Mouse (Mus musculus) MEL (cell line): ENCODE measurements around the gene Phf7. TPM values are rescaled to one million over a fixed set of nuclear protein-coding genes. Genes with fewer than 3 reads are reported as not detected.

Experiments
- DNase-seq: peaks from one replicate; pipeline ENCODE4 v3.0.0; 2011; ENCODE audit warnings: low read depth, low spot score
- H3K27ac ChIP-seq: 2 replicates; pipeline ENCODE4 v1.5.1; 2012; ENCODE audit warnings: low read depth, mild to moderate bottlenecking, control low read depth, low read length, moderate library complexity; ENCODE audit not compliant: control insufficient read depth
- H3K27me3 ChIP-seq, 2 experiments: fragments of 150-350 bp in 1 of 2; sonication (generic) in 1 of 2; 2 replicates each; pipeline ENCODE4 v1.6.1; 2012; ENCODE audit warnings: low read length in 2 of 2, mild to moderate bottlenecking in 2 of 2, improper control_type of control experiment in 1 of 2, moderate library complexity in 1 of 2; ENCODE audit not compliant: insufficient read depth in 2 of 2, control insufficient read depth in 1 of 2
- H3K36me3 ChIP-seq, 2 experiments: 2 replicates each; pipeline ENCODE4 v1.6.1; 2012 to 2014; ENCODE audit warnings: low read length in 2 of 2, improper control_type of control experiment in 1 of 2, inconsistent platforms in 1 of 2, mild to moderate bottlenecking in 1 of 2; ENCODE audit not compliant: insufficient read depth in 2 of 2, control insufficient read depth in 1 of 2
- H3K4me1 ChIP-seq, 2 experiments: fragments of 150-350 bp in 1 of 2; sonication (generic) in 1 of 2; 2 replicates each; pipeline ENCODE4 v1.6.1; 2012; ENCODE audit warnings: low read length in 2 of 2, improper control_type of control experiment in 1 of 2, mild to moderate bottlenecking in 1 of 2; ENCODE audit not compliant: insufficient read depth in 2 of 2, control insufficient read depth in 1 of 2
- H3K4me3 ChIP-seq, 2 experiments: fragments of 150-350 bp in 1 of 2; sonication (generic) in 1 of 2; 2 replicates each; pipeline ENCODE4 v1.5.1; 2012; ENCODE audit warnings: low read depth in 2 of 2, low read length in 2 of 2, mild to moderate bottlenecking in 2 of 2, moderate library complexity in 2 of 2, control low read depth in 1 of 2, improper control_type of control experiment in 1 of 2; ENCODE audit not compliant: control insufficient read depth in 1 of 2, insufficient read depth in 1 of 2
- H3K79me2 ChIP-seq: 2 replicates; pipeline ENCODE4 v1.6.1; 2012; ENCODE audit warnings: mild to moderate bottlenecking, low read length, moderate library complexity; ENCODE audit not compliant: control insufficient read depth, poor library complexity, insufficient read depth
- H3K9ac ChIP-seq: 2 replicates; pipeline ENCODE4 v1.6.1; 2012; ENCODE audit warnings: low read depth, mild to moderate bottlenecking, control low read depth, low read length, moderate library complexity; ENCODE audit not compliant: control insufficient read depth, poor library complexity, severe bottlenecking
- H3K9me3 ChIP-seq: fragments of 150-350 bp; sonication (generic); replicated peaks from 2 replicates; pipeline ENCODE4 v1.6.1; 2012; ENCODE audit warnings: mild to moderate bottlenecking, low read length, improper control_type of control experiment, moderate library complexity; ENCODE audit not compliant: insufficient read depth
- BHLHE40 ChIP-seq: IDR thresholded peaks from 2 replicates; pipeline ENCODE4 v1.6.1; 2012; ENCODE audit warnings: low read depth, mild to moderate bottlenecking, inconsistent platforms, low read length, improper control_type of control experiment, borderline replicate concordance
- CHD1 ChIP-seq: IDR thresholded peaks from 2 replicates; pipeline ENCODE4 v1.6.1; 2012; ENCODE audit warnings: low read depth, mild to moderate bottlenecking, inconsistent platforms, low read length, improper control_type of control experiment
- CTCF ChIP-seq, 3 experiments: IDR thresholded peaks in 2 of 3; conservative IDR thresholded peaks in 1 of 3; 2 replicates each; pipeline ENCODE4 v1.5.1; 2011 to 2012; ENCODE audit warnings: low read length in 3 of 3, low read depth in 2 of 3, mild to moderate bottlenecking in 2 of 3, improper control_type of control experiment in 1 of 3, inconsistent platforms in 1 of 3, mixed read lengths in 1 of 3, moderate library complexity in 1 of 3; ENCODE audit not compliant: control insufficient read depth in 1 of 3, insufficient read depth in 1 of 3, poor library complexity in 1 of 3, severe bottlenecking in 1 of 3
- ELF1 ChIP-seq: IDR thresholded peaks from 2 replicates; pipeline ENCODE4 v1.6.1; 2014; ENCODE audit warnings: low read depth, mild to moderate bottlenecking, inconsistent platforms, low read length, improper control_type of control experiment, moderate library complexity
- EP300 ChIP-seq, 2 experiments: IDR thresholded peaks; 2 replicates each; pipeline ENCODE4 v1.6.1; 2011; ENCODE audit warnings: improper control_type of control experiment in 2 of 2, low read length in 2 of 2, low read depth in 1 of 2, mild to moderate bottlenecking in 1 of 2
- GATA1 ChIP-seq: IDR thresholded peaks from 2 replicates; pipeline ENCODE4 v1.6.1; 2011; ENCODE audit warnings: low read depth, low read length, improper control_type of control experiment
- HCFC1 ChIP-seq: IDR thresholded peaks from 2 replicates; pipeline ENCODE4 v1.6.1; 2012; ENCODE audit warnings: low read depth, mild to moderate bottlenecking, inconsistent platforms, low read length, improper control_type of control experiment, moderate library complexity
- JUND ChIP-seq: IDR thresholded peaks from 2 replicates; pipeline ENCODE4 v1.6.1; 2011; ENCODE audit warnings: low read depth, mild to moderate bottlenecking, improper control_type of control experiment, low read length
- MAZ ChIP-seq: IDR thresholded peaks from 2 replicates; pipeline ENCODE4 v1.6.1; 2012; ENCODE audit warnings: low read depth, mild to moderate bottlenecking, inconsistent platforms, low read length, improper control_type of control experiment
- MEF2A ChIP-seq: IDR thresholded peaks from 2 replicates; pipeline ENCODE4 v1.6.1; 2014; ENCODE audit warnings: low read depth, mild to moderate bottlenecking, inconsistent platforms, low read length, improper control_type of control experiment; ENCODE audit not compliant: poor library complexity, insufficient replicate concordance, severe bottlenecking; ENCODE audit errors: extremely low read depth
- MXI1 ChIP-seq: IDR thresholded peaks from 2 replicates; pipeline ENCODE4 v1.6.1; 2011; ENCODE audit warnings: mild to moderate bottlenecking, low read depth, low read length, improper control_type of control experiment
- MYC ChIP-seq: IDR thresholded peaks from 2 replicates; pipeline ENCODE4 v1.6.1; 2011; ENCODE audit warnings: low read depth, mild to moderate bottlenecking, low read length, improper control_type of control experiment, moderate library complexity
- NELFE ChIP-seq: IDR thresholded peaks from 2 replicates; pipeline ENCODE4 v1.6.1; 2011; ENCODE audit warnings: low read depth, low read length, improper control_type of control experiment
- NRF1 ChIP-seq: IDR thresholded peaks from 2 replicates; pipeline ENCODE4 v1.6.1; 2014; ENCODE audit warnings: low read depth, mild to moderate bottlenecking, inconsistent platforms, low read length, improper control_type of control experiment, moderate library complexity; ENCODE audit not compliant: poor library complexity, insufficient read depth, severe bottlenecking
- POLR2A ChIP-seq, 2 experiments: IDR thresholded peaks; 2 replicates each; pipeline ENCODE4 v1.6.1; 2011 to 2012; ENCODE audit warnings: low read length in 2 of 2, mild to moderate bottlenecking in 2 of 2, control low read depth in 1 of 2, improper control_type of control experiment in 1 of 2, low read depth in 1 of 2, moderate library complexity in 1 of 2; ENCODE audit not compliant: control insufficient read depth in 1 of 2, insufficient read depth in 1 of 2, poor library complexity in 1 of 2
- POLR2AphosphoS2 ChIP-seq: IDR thresholded peaks from 2 replicates; pipeline ENCODE4 v1.6.1; 2011; ENCODE audit warnings: low read length, improper control_type of control experiment
- POLR2AphosphoS5 ChIP-seq: IDR thresholded peaks from 2 replicates; pipeline ENCODE4 v1.6.1; 2012; ENCODE audit warnings: low read depth, borderline replicate concordance, mild to moderate bottlenecking, inconsistent platforms, low read length, moderate library complexity, mixed read lengths
- RAD21 ChIP-seq: IDR thresholded peaks from 2 replicates; pipeline ENCODE4 v1.6.1; 2011; ENCODE audit warnings: mild to moderate bottlenecking, low read depth, low read length, improper control_type of control experiment
- RCOR1 ChIP-seq: IDR thresholded peaks from 2 replicates; pipeline ENCODE4 v1.6.1; 2012; ENCODE audit warnings: low read depth, mild to moderate bottlenecking, inconsistent platforms, low read length, improper control_type of control experiment
- SMC3 ChIP-seq: IDR thresholded peaks from 2 replicates; pipeline ENCODE4 v1.6.1; 2011; ENCODE audit warnings: low read depth, low read length, improper control_type of control experiment
- TAL1 ChIP-seq: IDR thresholded peaks from 2 replicates; pipeline ENCODE4 v1.6.1; 2012; ENCODE audit warnings: mild to moderate bottlenecking, inconsistent platforms, low read length, moderate library complexity, mixed read lengths
- TBP ChIP-seq: IDR thresholded peaks from 2 replicates; pipeline ENCODE4 v1.8.0; 2011; ENCODE audit warnings: low read depth, low read length, improper control_type of control experiment
- TCF12 ChIP-seq: IDR thresholded peaks from 2 replicates; pipeline ENCODE4 v1.6.1; 2014; ENCODE audit warnings: low read depth, mild to moderate bottlenecking, inconsistent platforms, low read length, improper control_type of control experiment, moderate library complexity
- UBTF ChIP-seq: IDR thresholded peaks from 2 replicates; pipeline ENCODE4 v1.6.1; 2012; ENCODE audit warnings: low read depth, mild to moderate bottlenecking, inconsistent platforms, low read length, improper control_type of control experiment, moderate library complexity, borderline replicate concordance; ENCODE audit not compliant: insufficient read depth
- USF1 ChIP-seq: IDR thresholded peaks from 2 replicates; pipeline ENCODE4 v1.6.1; 2014; ENCODE audit warnings: low read depth, mild to moderate bottlenecking, inconsistent platforms, low read length, improper control_type of control experiment, moderate library complexity
- ZC3H11A ChIP-seq: IDR thresholded peaks from 2 replicates; pipeline ENCODE4 v1.6.1; 2012; ENCODE audit warnings: low read depth, mild to moderate bottlenecking, inconsistent platforms, low read length, improper control_type of control experiment
- ZKSCAN1 ChIP-seq: IDR thresholded peaks from 2 replicates; pipeline ENCODE4 v1.6.1; 2012; ENCODE audit warnings: low read depth, mild to moderate bottlenecking, inconsistent platforms, low read length, improper control_type of control experiment, moderate library complexity
- ZMIZ1 ChIP-seq: IDR thresholded peaks from 2 replicates; pipeline ENCODE4 v1.6.1; 2012; ENCODE audit warnings: low read depth, mild to moderate bottlenecking, inconsistent platforms, low read length, improper control_type of control experiment, moderate library complexity
- ZNF384 ChIP-seq: IDR thresholded peaks from 2 replicates; pipeline ENCODE4 v1.6.1; 2012; ENCODE audit warnings: low read depth, mild to moderate bottlenecking, inconsistent platforms, low read length, improper control_type of control experiment
- polyA plus RNA-seq, 2 experiments: library from polyadenylated mRNA; stranded (reverse) in 1 of 2; unstranded in 1 of 2; fragments of >175 nt in 1 of 2; fragments of >200 nt in 1 of 2; gene quantifications; 2 replicates each; pipeline versions ENCODE4 v1.2.1 to v1.2.4; 2012; ENCODE audit warnings: low replicate concordance in 2 of 2, low read depth in 1 of 2; ENCODE audit not compliant: insufficient read length in 2 of 2, insufficient read depth in 1 of 2, missing spikeins in 1 of 2
- total RNA-seq: library from RNA; depleted of rRNA; stranded (reverse); fragments of 300-350 nt; gene quantifications from 2 replicates; pipeline ENCODE4 v1.2.3, GENCODE M21; 2012

Gene Phf7
- total and polyA plus RNA-seq, 3 experiments, result 6.0 to 7.6 TPM; not detected in 1

GRCm38 (mm10) chr14:31207070-31207830 lies 43.9 kb downstream of the Phf7 start:
- Histone ChIP-seq H3K79me2 (peaks cover 19% of the 10 kb centered on the region), H3K9ac (peak overlapping the region; percentile 77), H3K4me1 (peaks cover 3 to 11% of the 10 kb centered on the region in 2 experiments; a peak in 3 of 4 replicates), H3K36me3 (peaks cover 3 to 14% of the 10 kb centered on the region in 2 experiments; a peak in 3 of 4 replicates), H3K27me3 (no peaks in the 10 kb centered on the region), H3K9me3 (no peaks in the 10 kb centered on the region), H3K27ac (no peak overlapping the region), H3K4me3 (peak overlapping the region; percentile 77 to 87)
- no peak for DNase-seq
- TF ChIP-seq TCF12 (no peak), TBP (0 out of 2 replicates have a peak, but pooled peaks have one; percentile 3), TAL1 (peak; percentile 63)

- H3K9me3 ChIP-seq, result no peaks in the 10 kb centered on the region
- H3K4me1 ChIP-seq, result peaks cover 3 to 11% of the 10 kb centered on the region in 2 experiments; a peak in 3 of 4 replicates
- H3K79me2 ChIP-seq, result peaks cover 19% of the 10 kb centered on the region
- peak overlapping the region; percentile 99 for H3K9ac ChIP-seq
- H3K27ac ChIP-seq, result peak overlapping the region; percentile 62
- H3K36me3 ChIP-seq, result peaks cover 3 to 16% of the 10 kb centered on the region in 2 experiments; a peak in 3 of 4 replicates
- no peaks in the 10 kb centered on the region for H3K27me3 ChIP-seq
- H3K4me3 ChIP-seq, result peak overlapping the region; percentile 84 to 98
- DNase-seq, result peak; percentile 94
- no peak for TF ChIP-seq TCF12
- TF ChIP-seq GATA1, result no peak
- no peak for TF ChIP-seq BHLHE40
- TF ChIP-seq USF1, result no peak
- peak; percentile 76; the same call in 1 of the 2 replicates for TF ChIP-seq POLR2AphosphoS2
- no peak for TF ChIP-seq EP300 (IDR thresholded peaks at IDR 0.05; ENCODE audit: low read depth in 1 of 2, low read length in 2 of 2)
- no peak for TF ChIP-seq MYC
- no peak for TF ChIP-seq POLR2AphosphoS5
- TF ChIP-seq ZMIZ1, result peak; percentile 71; the same call in 1 of the 2 replicates
- no peak; the same call in 1 of the 2 replicates for TF ChIP-seq MXI1
- no peak; the same call in 1 of the 2 replicates for TF ChIP-seq MAZ
- TF ChIP-seq NELFE, result peak; percentile 68
- no peak for TF ChIP-seq SMC3
- TF ChIP-seq ZC3H11A, result no peak
- TF ChIP-seq MEF2A, result no peak
- TF ChIP-seq RCOR1, result no peak
- no peak for TF ChIP-seq ELF1
- TF ChIP-seq ZKSCAN1, result no peak
- no peak for TF ChIP-seq CTCF (IDR thresholded peaks at IDR 0.05 in 2 of 3, conservative IDR thresholded peaks at IDR 0.05 in 1 of 3; ENCODE audit: control insufficient read depth in 1 of 3, insufficient read depth in 1 of 3, low read depth in 2 of 3, low read length in 3 of 3, poor library complexity in 1 of 3, severe bottlenecking in 1 of 3)
- TF ChIP-seq UBTF, result no peak
- no peak for TF ChIP-seq JUND
- TF ChIP-seq CHD1, result peak; percentile 65; the same call in 1 of the 2 replicates
- peak; percentile 73 to 86; a peak in 3 of 4 replicates for TF ChIP-seq POLR2A (IDR thresholded peaks at IDR 0.05; ENCODE audit: control insufficient read depth in 1 of 2, insufficient read depth in 1 of 2, low read depth in 1 of 2, low read length in 2 of 2, poor library complexity in 1 of 2)
- TF ChIP-seq RAD21, result no peak
- peak; percentile 92 for TF ChIP-seq NRF1
- peak; percentile 43; the same call in 1 of the 2 replicates for TF ChIP-seq HCFC1
- TF ChIP-seq TAL1, result no peak
- TF ChIP-seq ZNF384, result no peak
Observed at GRCm38 (mm10) chr14:31206472-31206981, 44.6 kb downstream of the Phf7 start.
